Mouse (Mus musculus) megakaryocyte, embryonic 14.5 days (primary cell): ENCODE results near the gene Zc3h18.

Experiments
- FLI1 ChIP-seq: IDR thresholded peaks from 2 replicates; pipeline ENCODE4 v1.6.1; 2012; ENCODE audit warnings: low read length, inconsistent platforms, mixed read lengths
- GATA1 ChIP-seq: IDR thresholded peaks from 3 replicates; pipeline ENCODE4 v1.6.1; 2012; ENCODE audit warnings: mixed read lengths, low read length, inconsistent platforms, borderline replicate concordance

GRCm38 (mm10) chr8:122383039-122383438 lies 6.6 kb downstream of the Zc3h18 start:
- TF ChIP-seq GATA1 (no peak), FLI1 (no peak)
